Mouse (Mus musculus): ENCODE results near the gene Nrip3. TPM values are rescaled to one million over a fixed set of nuclear protein-coding genes. Genes with fewer than 3 reads are reported as not detected.

Nrip3 gene
- polyA plus RNA-seq (2016; fragmentation: Nextera tagmentation; extraction: Ambion mirVana): 1.8 and 1.9 TPM in 2 replicates

GRCm38 (mm10) chr7:109781470-109782203 is at the start of gene Nrip3:
Gene Nrip3 (minus strand): TSS chr7:109782025.
- under 1% methylated on average over 52 of the region's 52 CpGs for WGBS
- no peaks in the 10 kb centered on the region for H3K9me3 ChIP-seq
- H3K27me3 ChIP-seq: peaks cover 45% of the 10 kb centered on the region
- peak; percentile 93 for ATAC-seq (ENCODE audit: low FRiP score, low read depth)
- peak within 1 kb of the TSS; percentile 64 for H3K9ac ChIP-seq (replicated peaks)
- H3K27ac ChIP-seq (replicated peaks): no peak within 1 kb of the TSS
- H3K4me3 ChIP-seq: peak within 1 kb of the TSS; percentile 59
- peaks cover 13% of the 10 kb centered on the region for H3K4me1 ChIP-seq
- H3K4me2 ChIP-seq (replicated peaks): peak within 1 kb of the TSS; percentile 99
- H3K36me3 ChIP-seq: no peaks in the 10 kb centered on the region

DNA sequence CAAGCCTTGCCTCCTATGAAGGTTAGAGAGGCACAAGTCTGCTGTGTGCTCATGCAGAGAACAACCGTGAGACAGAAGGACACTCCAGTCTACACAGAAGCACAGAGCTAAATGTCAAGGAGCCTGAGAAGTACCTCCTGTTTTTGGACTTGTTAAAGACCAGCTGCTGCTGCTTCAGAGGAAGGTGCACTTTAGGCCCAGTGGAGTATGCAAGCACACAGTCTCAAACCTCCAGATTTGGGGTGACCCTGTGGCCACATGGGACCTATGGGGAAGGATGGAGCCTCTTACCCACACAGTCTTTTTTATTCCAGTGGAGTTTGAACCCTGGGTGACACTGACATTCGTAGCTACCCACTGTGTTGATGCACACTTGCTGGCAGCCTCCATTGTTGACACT is 49.6 kb upstream of the Nrip3 start:
- no peak overlapping the region for H3K27ac ChIP-seq (replicated peaks)
- WGBS: 89% methylated on average over 2 of the region's 2 CpGs
- no peak overlapping the region for H3K9ac ChIP-seq (replicated peaks)
- H3K4me3 ChIP-seq: no peak overlapping the region
- H3K4me2 ChIP-seq (replicated peaks): no peak overlapping the region
- 0 out of 2 replicates have a peak, but pooled peaks cover 7% of the 10 kb centered on the region for H3K27me3 ChIP-seq
- ATAC-seq (ENCODE audit: low FRiP score, low read depth): no peak
- H3K9me3 ChIP-seq: no peaks in the 10 kb centered on the region
- H3K4me1 ChIP-seq: no peaks in the 10 kb centered on the region
- H3K36me3 ChIP-seq: no peaks in the 10 kb centered on the region

DNA sequence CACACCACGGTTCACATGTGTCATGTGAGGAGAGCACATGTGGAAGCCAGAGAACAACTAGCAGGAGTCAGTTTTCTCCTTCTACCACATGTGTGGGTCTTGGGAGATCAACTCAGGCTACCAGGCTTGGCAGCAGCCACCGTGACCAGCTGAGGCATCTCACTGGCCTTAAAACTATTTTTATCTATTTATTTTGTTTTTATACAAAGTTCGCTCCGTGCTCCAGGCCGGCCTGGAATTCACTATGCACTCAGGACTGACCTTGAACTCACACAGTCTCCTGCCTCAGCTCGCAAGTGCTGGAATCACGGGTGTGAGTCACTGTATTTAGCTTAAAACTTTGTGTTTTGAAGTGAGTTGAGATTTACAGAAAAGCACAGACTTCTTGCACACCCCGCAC is 45.1 kb upstream of the Nrip3 start:
- Histone ChIP-seq H3K27ac (replicated peaks) (no peak overlapping the region), H3K4me1 (no peaks in the 10 kb centered on the region), H3K9me3 (no peaks in the 10 kb centered on the region), H3K9ac (replicated peaks) (no peak overlapping the region), H3K27me3 (peaks cover 7% of the 10 kb centered on the region; the same call in 1 of the 2 replicates), H3K36me3 (no peaks in the 10 kb centered on the region), H3K4me3 (no peak overlapping the region), H3K4me2 (replicated peaks) (no peak overlapping the region)
- 92% methylated on average over 8 of the region's 8 CpGs for WGBS
- ATAC-seq (ENCODE audit: low FRiP score, low read depth): no peak

DNA sequence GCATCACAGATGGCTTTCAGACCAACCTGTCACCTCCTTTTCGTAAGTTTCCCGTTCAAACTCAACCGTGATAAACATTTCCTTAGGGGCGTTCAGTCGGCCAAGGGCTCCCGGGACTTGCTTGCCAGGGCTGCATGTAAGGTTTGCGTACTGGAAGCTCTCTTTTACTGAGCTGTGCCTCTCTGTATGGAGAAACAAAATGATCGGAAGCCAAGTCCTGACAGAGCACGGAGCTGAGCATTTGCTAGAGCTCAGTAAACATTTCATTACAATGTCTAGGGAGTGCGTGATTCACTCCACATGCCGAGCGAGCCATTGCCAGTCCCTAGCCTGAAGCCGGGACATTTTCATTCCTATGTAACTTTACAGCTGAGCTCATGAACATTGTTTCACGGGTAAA is 43.5 kb upstream of the Nrip3 start:
- 86% methylated on average over 14 of the region's 14 CpGs for WGBS
- Histone ChIP-seq H3K9ac (replicated peaks) (no peak overlapping the region), H3K27me3 (no peaks in the 10 kb centered on the region; the same call in 1 of the 2 replicates), H3K4me3 (no peak overlapping the region), H3K4me2 (replicated peaks) (no peak overlapping the region), H3K36me3 (no peaks in the 10 kb centered on the region), H3K4me1 (no peaks in the 10 kb centered on the region), H3K27ac (replicated peaks) (no peak overlapping the region), H3K9me3 (no peaks in the 10 kb centered on the region)
- ATAC-seq (ENCODE audit: low FRiP score, low read depth): no peak

DNA sequence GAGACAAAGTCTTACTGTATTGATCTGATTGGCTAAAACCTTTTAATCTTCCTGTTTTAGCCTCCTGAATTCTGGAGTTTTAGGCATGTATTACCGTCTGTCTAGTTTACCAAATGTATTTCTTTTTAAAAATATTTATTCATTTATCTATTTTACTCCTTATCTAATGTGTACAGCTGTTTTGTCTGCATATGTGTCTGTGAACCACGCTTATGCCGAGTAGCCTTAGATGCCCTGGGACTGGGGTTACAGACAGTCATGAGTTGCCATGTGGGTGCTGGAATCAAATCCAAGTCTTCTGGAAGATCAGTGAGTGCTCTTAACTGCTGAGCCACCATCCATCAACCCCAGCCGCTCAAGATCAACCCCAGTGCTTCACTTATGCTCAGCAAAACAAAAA is 36.8 kb upstream of the Nrip3 start:
- Histone ChIP-seq H3K36me3 (no peaks in the 10 kb centered on the region), H3K4me2 (replicated peaks) (no peak overlapping the region), H3K9ac (replicated peaks) (no peak overlapping the region), H3K4me3 (no peak overlapping the region), H3K4me1 (peaks cover 11% of the 10 kb centered on the region), H3K27ac (replicated peaks) (no peak overlapping the region), H3K9me3 (no peaks in the 10 kb centered on the region), H3K27me3 (peaks cover 20% of the 10 kb centered on the region)
- ATAC-seq (ENCODE audit: low FRiP score, low read depth): no peak
- 94% methylated on average over 4 of the region's 4 CpGs for WGBS

DNA sequence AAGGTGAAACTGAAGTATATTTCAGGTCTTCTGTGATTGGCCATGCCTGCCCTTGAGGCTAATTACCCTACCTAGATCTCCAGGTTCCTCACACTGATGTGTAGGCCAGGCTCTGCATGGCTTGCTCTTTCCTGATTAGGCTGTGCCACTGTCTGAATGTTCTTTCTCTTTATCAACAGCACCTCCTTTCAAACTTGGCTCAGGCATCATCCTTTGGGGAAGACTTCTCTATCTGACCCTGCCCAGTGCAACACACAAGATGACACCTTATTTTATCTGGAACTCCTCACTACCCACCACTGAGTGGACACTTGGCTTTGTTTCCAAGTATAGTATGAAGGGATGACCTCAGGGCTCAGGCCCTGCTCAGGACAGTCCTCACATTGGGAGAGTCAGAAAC is 36.1 kb upstream of the Nrip3 start:
- H3K9ac ChIP-seq (replicated peaks): no peak overlapping the region
- no peaks in the 10 kb centered on the region for H3K9me3 ChIP-seq
- H3K4me1 ChIP-seq: peaks cover 18% of the 10 kb centered on the region
- H3K36me3 ChIP-seq: no peaks in the 10 kb centered on the region
- ATAC-seq (ENCODE audit: low FRiP score, low read depth): no peak
- H3K4me2 ChIP-seq (replicated peaks): no peak overlapping the region
- H3K27me3 ChIP-seq: peaks cover 20% of the 10 kb centered on the region
- no peak overlapping the region for H3K27ac ChIP-seq (replicated peaks)
- no peak overlapping the region for H3K4me3 ChIP-seq

- WGBS: 19% methylated on average over 4 of the region's 4 CpGs
Observed at GRCm38 (mm10) chr7:109813330-109814140, 31.7 kb upstream of the Nrip3 start.

DNA sequence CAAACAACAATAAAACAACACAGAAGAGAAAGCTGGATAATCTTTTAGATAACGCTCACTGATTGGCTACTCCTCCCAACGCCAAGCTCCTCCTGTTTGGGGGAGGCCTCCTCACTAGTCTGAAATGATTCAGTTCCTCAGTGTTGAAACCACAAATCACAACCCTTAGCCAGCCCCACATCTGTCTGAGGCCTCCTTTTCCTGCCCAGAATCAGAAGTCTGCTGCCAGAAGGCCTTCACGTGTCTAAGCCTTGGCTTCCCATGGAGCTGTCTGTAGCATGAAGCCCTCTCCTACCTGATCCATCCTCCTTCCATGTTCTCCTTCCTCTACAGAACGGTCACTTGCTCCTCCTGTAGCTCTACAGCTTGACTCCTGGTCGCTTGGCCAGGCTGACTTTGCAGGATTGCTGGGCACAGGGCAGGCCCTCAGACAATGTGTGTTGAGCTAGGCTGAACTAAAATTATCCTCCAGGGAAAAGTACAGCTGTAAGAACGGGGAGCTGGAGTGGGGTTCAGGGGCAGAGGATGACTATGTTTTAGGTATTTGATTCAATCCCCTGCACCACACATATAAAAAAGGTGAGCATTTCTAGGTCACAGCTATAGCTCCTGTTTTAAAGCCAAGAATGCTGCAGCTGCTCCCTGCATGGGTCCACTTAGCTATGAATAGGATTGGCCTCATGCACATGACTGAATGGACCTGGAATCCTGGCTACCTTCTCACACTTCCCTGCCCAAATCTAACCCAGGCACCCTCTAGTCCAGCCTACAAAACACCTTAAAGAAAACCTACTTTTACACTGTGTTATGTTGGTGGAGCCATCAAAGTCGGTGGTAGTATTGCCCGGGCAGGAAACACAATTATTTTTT is 26.0 kb upstream of the Nrip3 start:
- no peaks in the 10 kb centered on the region for H3K36me3 ChIP-seq
- 88% methylated on average over 8 of the region's 8 CpGs for WGBS
- no peak overlapping the region for H3K27ac ChIP-seq (replicated peaks)
- H3K4me2 ChIP-seq (replicated peaks): no peak overlapping the region
- peaks cover 14% of the 10 kb centered on the region for H3K27me3 ChIP-seq
- H3K9ac ChIP-seq (replicated peaks): no peak overlapping the region
- no peak for ATAC-seq (ENCODE audit: low FRiP score, low read depth)
- no peaks in the 10 kb centered on the region for H3K9me3 ChIP-seq
- peaks cover 3% of the 10 kb centered on the region for H3K4me1 ChIP-seq
- H3K4me3 ChIP-seq: no peak overlapping the region

More at GRCm38 (mm10) chr7:109813330-109814140, 31.7 kb upstream of the Nrip3 start:
- Histone ChIP-seq H3K4me3 (no peak overlapping the region), H3K36me3 (no peaks in the 10 kb centered on the region), H3K9me3 (no peaks in the 10 kb centered on the region), H3K9ac (replicated peaks) (no peak overlapping the region), H3K27me3 (peaks cover 34% of the 10 kb centered on the region), H3K4me2 (replicated peaks) (no peak overlapping the region), H3K4me1 (peaks cover 22% of the 10 kb centered on the region), H3K27ac (replicated peaks) (peak overlapping the region; percentile 65)
- peak; percentile 73; the same call in 1 of the 2 replicates for ATAC-seq (ENCODE audit: low FRiP score, low read depth)

DNA sequence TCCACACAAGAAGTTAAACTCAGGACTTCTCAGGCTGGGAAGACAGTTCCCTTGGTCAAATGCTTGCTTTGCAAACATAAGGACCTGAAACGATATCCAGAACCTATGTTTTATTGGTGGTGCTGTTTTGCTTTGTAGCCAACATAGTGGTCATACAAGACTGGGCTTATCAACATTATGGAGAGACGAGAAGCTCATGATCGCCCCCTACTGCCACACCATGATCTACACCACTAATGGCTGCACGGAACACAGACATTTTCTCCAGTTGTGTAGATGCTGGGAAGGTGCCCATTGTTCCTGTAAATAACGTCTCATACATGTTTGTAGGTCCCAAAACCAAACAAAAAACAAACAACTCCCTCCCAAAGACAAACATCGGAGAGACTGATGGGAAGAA is 23.0 kb upstream of the Nrip3 start:
- Histone ChIP-seq H3K36me3 (no peaks in the 10 kb centered on the region), H3K9me3 (no peaks in the 10 kb centered on the region), H3K4me3 (no peak overlapping the region), H3K9ac (replicated peaks) (no peak overlapping the region), H3K27ac (replicated peaks) (no peak overlapping the region), H3K4me2 (replicated peaks) (no peak overlapping the region), H3K4me1 (no peaks in the 10 kb centered on the region), H3K27me3 (peaks cover 6% of the 10 kb centered on the region)
- 75% methylated on average over 6 of the region's 6 CpGs for WGBS
- ATAC-seq (ENCODE audit: low FRiP score, low read depth): no peak

DNA sequence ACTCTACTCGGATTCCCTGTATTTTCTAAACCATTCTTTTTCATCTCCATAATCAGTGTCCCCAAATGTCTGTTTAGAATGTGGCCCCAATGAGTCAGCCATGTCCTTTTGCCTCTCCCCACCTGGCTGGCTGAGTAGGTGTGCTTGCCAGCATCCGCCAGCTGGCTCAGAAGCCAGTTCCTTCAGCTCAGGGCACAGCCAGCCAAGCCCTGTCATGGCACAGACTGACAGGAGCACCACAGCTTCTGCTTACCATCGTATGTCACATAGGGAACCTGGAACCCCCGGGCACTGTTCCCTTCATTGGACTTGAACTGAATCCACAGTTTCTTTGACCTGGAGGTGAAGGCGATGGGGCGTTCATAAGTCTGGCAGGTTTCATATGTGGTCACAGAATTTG is 22.5 kb upstream of the Nrip3 start:
- Histone ChIP-seq H3K4me1 (no peaks in the 10 kb centered on the region), H3K36me3 (no peaks in the 10 kb centered on the region), H3K9me3 (no peaks in the 10 kb centered on the region), H3K9ac (replicated peaks) (no peak overlapping the region), H3K4me3 (no peak overlapping the region), H3K27ac (replicated peaks) (no peak overlapping the region), H3K4me2 (replicated peaks) (no peak overlapping the region), H3K27me3 (peaks cover 6% of the 10 kb centered on the region)
- WGBS: 95% methylated on average over 6 of the region's 6 CpGs
- no peak for ATAC-seq (ENCODE audit: low FRiP score, low read depth)

- no peak for ATAC-seq (ENCODE audit: low FRiP score, low read depth)
- no peak overlapping the region for H3K4me3 ChIP-seq
- H3K27ac ChIP-seq (replicated peaks): no peak overlapping the region
- H3K9me3 ChIP-seq: no peaks in the 10 kb centered on the region
- no peak overlapping the region for H3K4me2 ChIP-seq (replicated peaks)
- H3K27me3 ChIP-seq: peaks cover 3% of the 10 kb centered on the region
- H3K9ac ChIP-seq (replicated peaks): no peak overlapping the region
- no peaks in the 10 kb centered on the region for H3K36me3 ChIP-seq
- H3K4me1 ChIP-seq: no peaks in the 10 kb centered on the region
- WGBS: 87% methylated on average over 1 of the region's 1 CpGs
Observed at GRCm38 (mm10) chr7:109803516-109803915, 21.7 kb upstream of the Nrip3 start.

Data from midbrain, embryonic 12.5 days (tissue).